ENCODE assay signal across 26 mouse cellular contexts in genomic region chr9:25695018-25695417, GRCm38 (mm10).
DNase-seq lines count a peak whose midpoint lies in the region; ATAC-seq and TF ChIP-seq lines count a peak whose summit lies in the region.
"Had no signal": no experiment of that assay in that cellular context is flagged by ENCODE, and none has a peak within 500 bp of the region (broad histone marks: within the 10 kb centered on the region; RNA-seq: fewer than 3 reads in every experiment).

No protein-coding gene starts in this region.

- intact Hi-C loops in heart, adult 2 months (cut with DNase I), result no loop called here

- no peak for TF ChIP-seq EP300 in heart, adult 2 months (IDR thresholded peaks at IDR 0.05; ENCODE audit: insufficient read depth, low read depth, low read length)

- H3K79me2 ChIP-seq in heart, adult 2 months (replicated peaks; ENCODE audit: control insufficient read depth, insufficient read depth, low read length), result no peaks in the 10 kb centered on the region

- no peak overlapping the region for H3K9ac ChIP-seq in embryonic facial prominence, embryonic 11.5 days (replicated peaks; ENCODE audit: low read length)
- H3K9ac ChIP-seq in midbrain, embryonic 16.5 days (ENCODE audit: low read depth, low read length), result no peak overlapping the region
- no peak overlapping the region for H3K9ac ChIP-seq in forebrain, embryonic 13.5 days
- H3K9ac ChIP-seq in heart, adult 2 months (ENCODE audit: low read depth, low read length), result no peak overlapping the region
- H3K9ac ChIP-seq: heart, embryonic 13.5 days; hindbrain, embryonic 15.5 days; intestine, embryonic 15.5 days; limb, embryonic 15.5 days; liver, embryonic 14.5 days; lung, embryonic 14.5 days had no signal

- H3K4me2 ChIP-seq in embryonic facial prominence, embryonic 11.5 days (ENCODE audit: low read depth, low read length), result no peak overlapping the region
- no peak overlapping the region for H3K4me2 ChIP-seq in midbrain, embryonic 16.5 days (ENCODE audit: low read length)
- no peak overlapping the region for H3K4me2 ChIP-seq in forebrain, embryonic 13.5 days
- H3K4me2 ChIP-seq: heart, embryonic 13.5 days; hindbrain, embryonic 15.5 days; intestine, embryonic 15.5 days; limb, embryonic 15.5 days; lung, embryonic 14.5 days had no signal

- no peaks in the 10 kb centered on the region for H3K9me3 ChIP-seq in embryonic facial prominence, embryonic 11.5 days (replicated peaks; ENCODE audit: control insufficient read depth, low read length)
- no peaks in the 10 kb centered on the region for H3K9me3 ChIP-seq in embryonic facial prominence, embryonic 10.5 days
- H3K9me3 ChIP-seq in midbrain, embryonic 10.5 days (replicated peaks), result no peaks in the 10 kb centered on the region
- H3K9me3 ChIP-seq in midbrain, embryonic 16.5 days (replicated peaks; ENCODE audit: control insufficient read depth, low read length, poor library complexity, severe bottlenecking), result no peaks in the 10 kb centered on the region
- no peaks in the 10 kb centered on the region for H3K9me3 ChIP-seq in forebrain, embryonic 13.5 days (replicated peaks)
- H3K9me3 ChIP-seq: heart, embryonic 13.5 days; hindbrain, embryonic 15.5 days; intestine, embryonic 15.5 days; limb, embryonic 15.5 days had no signal

- H3K4me1 ChIP-seq in embryonic facial prominence, embryonic 11.5 days (ENCODE audit: control insufficient read depth, insufficient read depth, low read length), result no peaks in the 10 kb centered on the region
- H3K4me1 ChIP-seq in embryonic facial prominence, embryonic 10.5 days, result no peaks in the 10 kb centered on the region
- peaks cover 27% of the 10 kb centered on the region for H3K4me1 ChIP-seq in midbrain, embryonic 10.5 days
- H3K4me1 ChIP-seq in midbrain, embryonic 16.5 days (ENCODE audit: control insufficient read depth, insufficient read depth, low read length), result no peaks in the 10 kb centered on the region; the same call in 1 of the 2 replicates
- H3K4me1 ChIP-seq in forebrain, embryonic 13.5 days, result peaks cover 4% of the 10 kb centered on the region; the same call in 1 of the 2 replicates
- no peaks in the 10 kb centered on the region for H3K4me1 ChIP-seq in heart, adult 2 months (ENCODE audit: control insufficient read depth, insufficient read depth, low read length)
- H3K4me1 ChIP-seq: heart, embryonic 13.5 days; hindbrain, embryonic 15.5 days; intestine, embryonic 15.5 days; limb, embryonic 15.5 days had no signal

- no peak overlapping the region for H3K4me3 ChIP-seq in embryonic facial prominence, embryonic 11.5 days (ENCODE audit: low read depth, low read length)
- H3K4me3 ChIP-seq in embryonic facial prominence, embryonic 10.5 days, result no peak overlapping the region
- H3K4me3 ChIP-seq in midbrain, embryonic 10.5 days, result no peak overlapping the region
- no peak overlapping the region for H3K4me3 ChIP-seq in midbrain, embryonic 16.5 days (ENCODE audit: low read depth, low read length)
- no peak overlapping the region for H3K4me3 ChIP-seq in forebrain, embryonic 13.5 days
- no peak overlapping the region for H3K4me3 ChIP-seq in heart, adult 2 months
- H3K4me3 ChIP-seq: heart, embryonic 13.5 days; hindbrain, embryonic 15.5 days; intestine, embryonic 15.5 days; limb, embryonic 15.5 days; myocyte had no signal

- DNase-seq in embryonic facial prominence, embryonic 11.5 days (ENCODE audit: low spot score), result peak; percentile 19
- no peak for DNase-seq in embryonic facial prominence, embryonic 10.5 days (ENCODE audit: low spot score)
- DNase-seq in midbrain, embryonic 10.5 days (ENCODE audit: low spot score), result peak; percentile 34
- DNase-seq in brain, embryonic 14.5 days (ENCODE audit: low read depth), result peak; percentile 63
- no peak for DNase-seq in heart, adult 2 months
- DNase-seq in urinary bladder, postnatal 4 days (ENCODE audit: low spot score in 2 of 2), result no peak
- DNase-seq: adrenal gland, postnatal 14 days; cerebellum, adult 9-11 months; gastrocnemius, postnatal 25 days; heart, adult 18-20 months; heart, postnatal 14 days; kidney, adult 8-10 months; kidney, postnatal 14 days; left cerebral cortex, postnatal 4 days; lung, embryonic 14.5 days; right cerebral cortex, postnatal 14 days; spleen, adult 18-20 months; thymus, postnatal 25 days had no signal

- TF ChIP-seq POLR2A in brain, embryonic 14.5 days (IDR thresholded peaks at IDR 0.05; ENCODE audit: borderline replicate concordance, extremely low read depth, insufficient read depth, insufficient read length, poor library complexity, severe bottlenecking), result no peak
- TF ChIP-seq POLR2A in heart, adult 2 months (IDR thresholded peaks at IDR 0.05; ENCODE audit: insufficient read depth, low read depth, low read length), result no peak

- H3K36me3 ChIP-seq in embryonic facial prominence, embryonic 11.5 days (replicated peaks; ENCODE audit: control insufficient read depth, insufficient read depth, low read depth, low read length), result no peaks in the 10 kb centered on the region
- H3K36me3 ChIP-seq in embryonic facial prominence, embryonic 10.5 days (replicated peaks), result no peaks in the 10 kb centered on the region
- H3K36me3 ChIP-seq in midbrain, embryonic 10.5 days, result no peaks in the 10 kb centered on the region
- no peaks in the 10 kb centered on the region for H3K36me3 ChIP-seq in midbrain, embryonic 16.5 days (ENCODE audit: control insufficient read depth, insufficient read depth, low read length)
- no peaks in the 10 kb centered on the region for H3K36me3 ChIP-seq in forebrain, embryonic 13.5 days (ENCODE audit: poor library complexity, severe bottlenecking)
- no peaks in the 10 kb centered on the region for H3K36me3 ChIP-seq in heart, adult 2 months (ENCODE audit: control insufficient read depth, insufficient read depth, low read length)
- H3K36me3 ChIP-seq: heart, embryonic 13.5 days; hindbrain, embryonic 15.5 days; intestine, embryonic 15.5 days; limb, embryonic 15.5 days had no signal

- TF ChIP-seq CTCF in brain, embryonic 14.5 days (IDR thresholded peaks at IDR 0.05; ENCODE audit: borderline replicate concordance, extremely low read depth, insufficient read depth, insufficient read length), result no peak
- no peak for TF ChIP-seq CTCF in heart, adult 2 months (IDR thresholded peaks at IDR 0.05)

- ATAC-seq in embryonic facial prominence, embryonic 11.5 days (replicated peaks; ENCODE audit: insufficient number of reproducible peaks, low FRiP score, low TSS enrichment, low read depth), result peak; percentile 65
- ATAC-seq in midbrain, embryonic 16.5 days, result no peak
- ATAC-seq in forebrain, embryonic 13.5 days, result peak; percentile 57; the same call in 1 of the 2 replicates
- ATAC-seq: intestine, embryonic 15.5 days had no signal

- no peaks in the 10 kb centered on the region for H3K27me3 ChIP-seq in embryonic facial prominence, embryonic 11.5 days (ENCODE audit: control insufficient read depth, insufficient read depth, low read length)
- no peaks in the 10 kb centered on the region for H3K27me3 ChIP-seq in embryonic facial prominence, embryonic 10.5 days (replicated peaks; ENCODE audit: low read depth, poor library complexity, severe bottlenecking)
- H3K27me3 ChIP-seq in midbrain, embryonic 10.5 days (ENCODE audit: low read depth, poor library complexity, severe bottlenecking), result no peaks in the 10 kb centered on the region
- H3K27me3 ChIP-seq in midbrain, embryonic 16.5 days (ENCODE audit: control insufficient read depth, insufficient read depth, low read depth, low read length), result no peaks in the 10 kb centered on the region
- H3K27me3 ChIP-seq in forebrain, embryonic 13.5 days, result no peaks in the 10 kb centered on the region
- no peaks in the 10 kb centered on the region for H3K27me3 ChIP-seq in heart, adult 2 months (ENCODE audit: control insufficient read depth, insufficient read depth, low read length)
- H3K27me3 ChIP-seq: heart, embryonic 13.5 days; hindbrain, embryonic 15.5 days; intestine, embryonic 15.5 days; limb, embryonic 15.5 days had no signal

- WGBS in embryonic facial prominence, embryonic 11.5 days, result 45% methylated on average over 3 of the region's 3 CpGs
- WGBS in embryonic facial prominence, embryonic 10.5 days, result 48% methylated on average over 3 of the region's 3 CpGs
- 11% methylated on average over 3 of the region's 3 CpGs for WGBS in midbrain, embryonic 10.5 days
- WGBS in midbrain, embryonic 16.5 days, result 4% methylated on average over 3 of the region's 3 CpGs
- WGBS in forebrain, embryonic 13.5 days, result 5% methylated on average over 3 of the region's 3 CpGs
- 52% methylated on average over 3 of the region's 3 CpGs for WGBS in heart, adult 2 months

- H3K27ac ChIP-seq in embryonic facial prominence, embryonic 11.5 days (replicated peaks; ENCODE audit: low read depth, low read length), result no peak overlapping the region
- H3K27ac ChIP-seq in embryonic facial prominence, embryonic 10.5 days (replicated peaks), result no peak overlapping the region
- H3K27ac ChIP-seq in midbrain, embryonic 10.5 days (replicated peaks), result peak overlapping the region; percentile 34; the same call in 1 of the 2 replicates
- H3K27ac ChIP-seq in midbrain, embryonic 16.5 days (ENCODE audit: low read length), result no peak overlapping the region
- no peak overlapping the region for H3K27ac ChIP-seq in forebrain, embryonic 13.5 days
- no peak overlapping the region for H3K27ac ChIP-seq in heart, adult 2 months
- H3K27ac ChIP-seq: heart, embryonic 13.5 days; hindbrain, embryonic 15.5 days; intestine, embryonic 15.5 days; limb, embryonic 15.5 days; liver, embryonic 14.5 days had no signal

Comparison
In these comparisons a context has a peak if more than half of its experiments do, and no peak if none do; other contexts are left out.
1. DNase-seq: peak in embryonic facial prominence, embryonic 11.5 days (single experiment), midbrain, embryonic 10.5 days (single experiment) and brain, embryonic 14.5 days (single experiment); none in embryonic facial prominence, embryonic 10.5 days (single experiment), heart, adult 2 months (0 of 2) and urinary bladder, postnatal 4 days (0 of 2).